Mouse (Mus musculus): Measurements from ENCODE around the gene Pir. TPM values are rescaled to one million over a fixed set of nuclear protein-coding genes. Genes with fewer than 3 reads are reported as not detected.

Gene Pir
- polyA plus RNA-seq, 1 experiment from 2014 or later = 12.3 TPM

GRCm38 (mm10) chrX:164379721-164380120 is 110.5 kb downstream of the Pir start:
- Histone ChIP-seq H3K4me3 (ENCODE audit: low read depth, low read length) (no peak overlapping the region), H3K4me1 (ENCODE audit: insufficient read depth) (peaks cover 3% of the 10 kb centered on the region; the same call in 1 of the 2 replicates), H3K36me3 (replicated peaks; ENCODE audit: insufficient read depth, low read length) (no peaks in the 10 kb centered on the region), H3K4me2 (ENCODE audit: low read depth, low read length) (no peak overlapping the region), H3K27me3 (ENCODE audit: insufficient read depth, low read length) (no peaks in the 10 kb centered on the region), H3K27ac (ENCODE audit: low read depth) (no peak overlapping the region), H3K9me3 (ENCODE audit: low read length) (no peaks in the 10 kb centered on the region), H3K9ac (replicated peaks) (no peak overlapping the region)
- DNase-seq (no peak), ATAC-seq (no peak)
- WGBS (ENCODE audit: insufficient replicate concordance) = 80% methylated on average over 4 of the region's 4 CpGs
- TF ChIP-seq EP300 (IDR thresholded peaks at IDR 0.05; ENCODE audit: low read depth) = no peak
- TF ChIP-seq CTCF (IDR thresholded peaks at IDR 0.05; ENCODE audit: low read depth) = no peak

- H3K36me3 ChIP-seq (replicated peaks; ENCODE audit: insufficient read depth, low read length) = no peaks in the 10 kb centered on the region
- no peaks in the 10 kb centered on the region for H3K9me3 ChIP-seq (ENCODE audit: low read length)
- DNase-seq = peak; percentile 87
- peaks cover 3% of the 10 kb centered on the region; the same call in 1 of the 2 replicates for H3K4me1 ChIP-seq (ENCODE audit: insufficient read depth)
- ATAC-seq = peak; percentile 99
- 17% methylated on average over 25 of the region's 33 CpGs for WGBS (ENCODE audit: insufficient replicate concordance)
- H3K4me3 ChIP-seq (ENCODE audit: low read depth, low read length) = peak overlapping the region; percentile 33
- H3K9ac ChIP-seq (replicated peaks) = no peak overlapping the region
- TF ChIP-seq CTCF (IDR thresholded peaks at IDR 0.05; ENCODE audit: low read depth) (no peak), EP300 (IDR thresholded peaks at IDR 0.05; ENCODE audit: low read depth) (no peak; the same call in 1 of the 2 replicates)
- H3K4me2 ChIP-seq (ENCODE audit: low read depth, low read length) = peak overlapping the region; percentile 69
- no peak overlapping the region for H3K27ac ChIP-seq (ENCODE audit: low read depth)
- no peaks in the 10 kb centered on the region for H3K27me3 ChIP-seq (ENCODE audit: insufficient read depth, low read length)
These were observed 112.6 kb downstream of the Pir start for GRCm38 (mm10) chrX:164381618-164382408.

DNA sequence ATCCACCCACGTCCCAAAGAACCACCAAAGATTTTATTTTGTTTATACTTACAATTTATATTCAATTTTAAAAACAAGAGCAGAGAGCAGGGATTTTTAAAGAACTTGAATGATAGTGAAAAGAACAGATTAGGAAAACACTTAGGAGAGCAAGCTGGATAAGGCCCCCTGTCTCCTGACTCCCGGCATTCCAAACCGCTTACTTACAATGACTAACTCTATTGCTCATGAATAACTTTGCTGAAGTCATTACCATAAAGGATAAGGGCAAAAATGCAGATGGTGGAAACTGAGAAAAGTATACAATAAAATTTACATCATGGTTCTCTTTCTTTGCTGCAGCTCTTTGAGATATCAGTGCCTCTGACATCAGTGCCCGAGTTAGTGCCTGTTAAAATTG is 124.9 kb downstream of the Pir start:
- Histone ChIP-seq H3K36me3 (replicated peaks; ENCODE audit: insufficient read depth, low read length) (no peaks in the 10 kb centered on the region), H3K27ac (ENCODE audit: low read depth) (no peak overlapping the region), H3K4me3 (ENCODE audit: low read depth, low read length) (no peak overlapping the region), H3K9me3 (ENCODE audit: low read length) (no peaks in the 10 kb centered on the region), H3K9ac (replicated peaks) (no peak overlapping the region), H3K4me1 (ENCODE audit: insufficient read depth) (no peaks in the 10 kb centered on the region), H3K27me3 (ENCODE audit: insufficient read depth, low read length) (no peaks in the 10 kb centered on the region), H3K4me2 (ENCODE audit: low read depth, low read length) (no peak overlapping the region)
- DNase-seq (no peak), ATAC-seq (no peak)
- WGBS (ENCODE audit: insufficient replicate concordance) = 78% methylated on average over 4 of the region's 4 CpGs
- TF ChIP-seq EP300 (IDR thresholded peaks at IDR 0.05; ENCODE audit: low read depth) = no peak
- TF ChIP-seq CTCF (IDR thresholded peaks at IDR 0.05; ENCODE audit: low read depth) = no peak

GRCm38 (mm10) chrX:164398456-164398855 is 129.3 kb downstream of the Pir start:
- no peaks in the 10 kb centered on the region for H3K9me3 ChIP-seq (ENCODE audit: low read length)
- H3K36me3 ChIP-seq (replicated peaks; ENCODE audit: insufficient read depth, low read length) = no peaks in the 10 kb centered on the region
- no peak overlapping the region for H3K4me3 ChIP-seq (ENCODE audit: low read depth, low read length)
- ATAC-seq = no peak
- H3K27ac ChIP-seq (ENCODE audit: low read depth) = no peak overlapping the region
- 46% methylated on average over 3 of the region's 3 CpGs for WGBS (ENCODE audit: insufficient replicate concordance)
- H3K27me3 ChIP-seq (ENCODE audit: insufficient read depth, low read length) = no peaks in the 10 kb centered on the region
- no peak for DNase-seq
- no peak overlapping the region for H3K9ac ChIP-seq (replicated peaks)
- no peak overlapping the region for H3K4me2 ChIP-seq (ENCODE audit: low read depth, low read length)
- no peaks in the 10 kb centered on the region for H3K4me1 ChIP-seq (ENCODE audit: insufficient read depth)
- TF ChIP-seq CTCF (IDR thresholded peaks at IDR 0.05; ENCODE audit: low read depth) (peak; percentile 49), EP300 (IDR thresholded peaks at IDR 0.05; ENCODE audit: low read depth) (no peak)

DNA sequence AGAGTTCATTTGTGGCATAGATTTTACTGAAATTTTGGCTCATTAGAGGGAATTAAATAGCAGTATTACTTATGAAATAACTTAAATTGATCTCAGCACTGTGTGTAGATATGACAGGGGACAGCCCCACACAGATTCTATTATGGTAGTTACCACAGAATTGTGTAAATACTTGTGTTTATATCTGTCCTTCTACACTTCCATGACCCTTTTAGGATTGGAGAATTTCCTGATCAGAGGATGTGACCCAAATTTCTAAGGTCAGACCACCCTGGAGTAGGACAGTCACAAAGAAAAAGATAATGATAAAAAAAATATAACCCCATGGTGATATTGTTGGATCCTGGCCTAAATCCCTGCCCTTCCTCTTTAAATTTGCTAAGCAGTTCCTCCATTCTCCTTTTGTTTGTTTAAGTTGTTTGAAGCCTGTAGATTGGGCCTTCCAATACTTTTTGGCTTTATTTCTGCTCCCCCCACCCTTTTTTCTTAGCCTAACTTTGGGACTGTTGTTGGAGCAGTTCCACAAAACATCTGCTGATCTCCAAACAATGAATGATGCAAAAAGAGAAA is 136.0 kb downstream of the Pir start:
- H3K27me3 ChIP-seq (ENCODE audit: insufficient read depth, low read length) = no peaks in the 10 kb centered on the region
- H3K36me3 ChIP-seq (replicated peaks; ENCODE audit: insufficient read depth, low read length) = no peaks in the 10 kb centered on the region
- H3K4me3 ChIP-seq (ENCODE audit: low read depth, low read length) = no peak overlapping the region
- no peaks in the 10 kb centered on the region for H3K4me1 ChIP-seq (ENCODE audit: insufficient read depth)
- DNase-seq (no peak), ATAC-seq (no peak)
- H3K9ac ChIP-seq (replicated peaks) = no peak overlapping the region
- TF ChIP-seq CTCF (IDR thresholded peaks at IDR 0.05; ENCODE audit: low read depth) (no peak), EP300 (IDR thresholded peaks at IDR 0.05; ENCODE audit: low read depth) (no peak)
- H3K4me2 ChIP-seq (ENCODE audit: low read depth, low read length) = no peak overlapping the region
- H3K27ac ChIP-seq (ENCODE audit: low read depth) = no peak overlapping the region
- H3K9me3 ChIP-seq (ENCODE audit: low read length) = no peaks in the 10 kb centered on the region

DNA sequence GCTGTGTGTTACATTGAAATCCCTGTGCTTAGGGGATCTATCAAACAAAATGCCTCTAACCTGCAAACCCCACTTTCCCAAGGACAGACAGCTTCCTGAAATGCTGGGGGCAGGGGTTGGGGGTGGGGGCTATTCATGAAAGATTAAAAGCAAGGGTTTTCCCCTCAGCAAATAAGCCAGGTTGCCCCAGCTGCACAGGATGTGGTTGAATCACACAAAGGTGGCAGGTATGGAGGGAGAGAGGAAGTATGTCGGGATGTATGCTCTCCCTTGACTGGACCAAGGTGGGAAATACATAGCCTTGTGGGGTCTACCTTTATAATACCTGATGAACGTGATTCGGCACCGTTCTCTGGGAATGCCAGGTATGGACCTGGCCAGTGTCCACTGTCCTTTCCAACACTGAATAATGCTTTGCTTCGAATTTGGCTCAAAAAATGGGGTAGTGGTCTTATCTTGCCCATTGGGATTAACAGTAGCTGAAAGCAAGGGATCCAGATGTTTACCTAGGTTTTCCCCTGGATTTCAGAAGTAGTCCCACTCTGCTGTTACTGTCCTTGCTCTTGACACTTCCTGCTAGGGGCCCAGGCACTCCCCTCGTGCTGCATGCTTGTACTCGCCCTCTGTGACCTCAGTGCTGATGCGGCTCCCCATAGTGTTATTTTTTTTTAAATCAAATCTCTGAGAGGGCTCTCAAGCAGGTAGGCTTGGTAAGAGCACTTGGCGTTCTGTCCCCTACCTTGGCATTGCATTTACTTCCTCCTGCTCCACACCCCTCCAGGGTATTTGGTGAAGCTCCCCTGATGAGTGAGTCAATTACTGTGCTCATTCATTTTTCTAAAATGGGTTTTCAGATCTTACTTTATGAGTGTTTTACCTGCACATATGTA is 137.2 kb downstream of the Pir start:
- Histone ChIP-seq H3K27me3 (ENCODE audit: insufficient read depth, low read length) (no peaks in the 10 kb centered on the region), H3K9me3 (ENCODE audit: low read length) (no peaks in the 10 kb centered on the region), H3K27ac (ENCODE audit: low read depth) (no peak overlapping the region), H3K4me2 (ENCODE audit: low read depth, low read length) (no peak overlapping the region), H3K9ac (replicated peaks) (no peak overlapping the region), H3K36me3 (replicated peaks; ENCODE audit: insufficient read depth, low read length) (no peaks in the 10 kb centered on the region), H3K4me1 (ENCODE audit: insufficient read depth) (no peaks in the 10 kb centered on the region), H3K4me3 (ENCODE audit: low read depth, low read length) (no peak overlapping the region)
- ATAC-seq (no peak), DNase-seq (no peak)
- 65% methylated on average over 9 of the region's 9 CpGs for WGBS (ENCODE audit: insufficient replicate concordance)
- TF ChIP-seq EP300 (IDR thresholded peaks at IDR 0.05; ENCODE audit: low read depth) = no peak
- no peak for TF ChIP-seq CTCF (IDR thresholded peaks at IDR 0.05; ENCODE audit: low read depth)

Measured in liver, postnatal 0 days (tissue).